Mouse (Mus musculus) cerebellum, adult 2 months (tissue): ENCODE measurements at regions not wholly inside any gene's neighbourhood (a gene's known extent, or its start where the extent isn't known, plus 50 kb on each side); places are given as distances from the start of the nearest gene placed in this dataset.

Experiments
- CTCF ChIP-seq: fragments of 200-500 bp; IDR thresholded peaks from 2 replicates; pipeline ENCODE4 v1.5.1; 2011; ENCODE audit warnings: low read depth, mild to moderate bottlenecking, control low read depth, low read length, moderate library complexity, borderline replicate concordance; ENCODE audit not compliant: insufficient read depth
- POLR2A ChIP-seq: fragments of 200-500 bp; IDR thresholded peaks from 2 replicates; pipeline ENCODE4 v1.6.1; 2011; ENCODE audit warnings: low read length, control low read depth, borderline replicate concordance; ENCODE audit not compliant: insufficient read depth

GRCm38 (mm10) chr14:71230484-71231188, 631.0 kb upstream of the Fam160b2 start:
- TF ChIP-seq CTCF (no peak), POLR2A (no peak)
